Mouse (Mus musculus) limb, embryonic 14.5 days (tissue): Measurements from ENCODE around the gene Ucp2. TPM values are rescaled to one million over a fixed set of nuclear protein-coding genes. Genes with fewer than 3 reads are reported as not detected.

ENCODE experiments used
- ATAC-seq: fragments of 200-750 bp; cut with Nextera tagmentation; 2 replicates; pipeline ENCODE4 v1.8.0; 2017; ENCODE audit warnings: low read depth, moderate number of reproducible peaks, moderate TSS enrichment; ENCODE audit not compliant: low FRiP score
- DNase-seq: peaks from one replicate; pipeline ENCODE4 v3.0.0-alpha.2; 2015; ENCODE audit warnings: low spot score
- H3K27ac ChIP-seq: fragments of 300-500 bp; sonication (generic); replicated peaks from 2 replicates; pipeline ENCODE4 v1.5.1; 2014; ENCODE audit warnings: low read depth, mild to moderate bottlenecking, low read length, moderate library complexity, mixed read lengths
- H3K27me3 ChIP-seq: fragments of 300-500 bp; sonication (generic); 2 replicates; pipeline ENCODE4 v1.6.1; 2014; ENCODE audit warnings: low read length, mixed read lengths; ENCODE audit not compliant: control insufficient read depth, insufficient read depth
- H3K36me3 ChIP-seq: fragments of 300-500 bp; sonication (generic); 2 replicates; pipeline ENCODE4 v1.6.1; 2014; ENCODE audit warnings: mild to moderate bottlenecking, low read length, moderate library complexity, mixed read lengths; ENCODE audit not compliant: control insufficient read depth, insufficient read depth
- H3K4me1 ChIP-seq: fragments of 300-500 bp; sonication (generic); 2 replicates; pipeline ENCODE4 v1.6.1; 2014; ENCODE audit warnings: antibody characterized with exemption, low read length, mixed read lengths; ENCODE audit not compliant: control insufficient read depth, insufficient read depth
- H3K4me2 ChIP-seq: fragments of 300-500 bp; sonication (generic); replicated peaks from 2 replicates; pipeline ENCODE4 v1.6.1; 2014; ENCODE audit warnings: low read depth, mild to moderate bottlenecking, low read length, moderate library complexity; ENCODE audit not compliant: severe bottlenecking
- H3K4me3 ChIP-seq: fragments of 300-500 bp; sonication (generic); replicated peaks from 2 replicates; pipeline ENCODE4 v1.5.1; 2014; ENCODE audit warnings: low read length
- H3K9ac ChIP-seq: fragments of 300-500 bp; sonication (generic); 2 replicates; pipeline ENCODE4 v1.6.1; 2014; ENCODE audit warnings: mild to moderate bottlenecking, low read depth, low read length, moderate library complexity; ENCODE audit not compliant: severe bottlenecking
- H3K9me3 ChIP-seq: fragments of 300-500 bp; sonication (generic); 2 replicates; pipeline ENCODE4 v1.6.1; 2016; ENCODE audit warnings: low read length; ENCODE audit not compliant: control insufficient read depth
- POLR2A ChIP-seq: fragments of 200-500 bp; IDR thresholded peaks from 2 replicates; pipeline ENCODE4 v1.8.0; 2012; ENCODE audit warnings: inconsistent platforms, mild to moderate bottlenecking, moderate library complexity, borderline replicate concordance; ENCODE audit not compliant: insufficient read depth, insufficient read length; ENCODE audit errors: extremely low read depth
- WGBS: fragments of 180-500 bp; shearing (Covaris S2); extraction: QIAGEN DNeasy Blood & Tissue Kit; methylation state at CpG from one replicate; pipeline ENCODE4 v1.1.7; 2014; 5-methylcytosine and 5-hydroxymethylcytosine counted together
- polyA plus RNA-seq, 2 experiments: library from polyadenylated mRNA; depleted of rRNA in 1 of 2; stranded (reverse) in 1 of 2; unstranded in 1 of 2; fragments of >200 nt; fragmentation: Nextera tagmentation in 1 of 2; extraction: Ambion mirVana in 1 of 2; gene quantifications; 2 replicates each; pipeline versions ENCODE4 v1.2.1 to v1.2.3; 2012 to 2014

Gene Ucp2
- polyA plus RNA-seq, 2 experiments = 104 to 152 TPM

DNA sequence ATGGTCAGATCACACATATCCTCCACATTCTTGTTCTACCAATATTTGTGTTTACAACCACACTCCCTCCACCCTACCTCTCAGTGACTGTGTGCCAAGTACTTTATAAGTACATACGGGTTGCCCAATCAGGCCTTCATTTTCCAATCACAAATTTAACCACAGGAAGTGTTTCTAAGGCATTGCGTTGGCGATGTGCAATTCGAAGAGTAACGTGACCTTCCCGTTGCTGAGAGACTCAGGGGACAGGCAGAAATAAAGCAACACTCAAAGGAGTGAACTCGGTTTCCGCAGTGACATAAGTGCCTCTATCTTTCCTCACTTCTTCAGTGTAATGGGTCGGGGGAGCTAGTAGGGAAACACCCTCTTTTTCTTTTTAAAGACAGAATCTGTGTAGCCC lies 46.4 kb downstream of the Ucp2 start:
- H3K27me3 ChIP-seq = no peaks in the 10 kb centered on the region
- H3K9me3 ChIP-seq = no peaks in the 10 kb centered on the region
- 94% methylated on average over 9 of the region's 9 CpGs for WGBS
- H3K27ac ChIP-seq = no peak overlapping the region
- no peak overlapping the region for H3K9ac ChIP-seq
- H3K4me1 ChIP-seq = peaks cover 7% of the 10 kb centered on the region; the same call in 1 of the 2 replicates
- DNase-seq (no peak), ATAC-seq (no peak)
- H3K4me3 ChIP-seq = no peak overlapping the region
- H3K36me3 ChIP-seq = peaks cover 15% of the 10 kb centered on the region
- no peak for TF ChIP-seq POLR2A
- H3K4me2 ChIP-seq = no peak overlapping the region

- Histone ChIP-seq H3K4me1 (no peaks in the 10 kb centered on the region), H3K4me2 (no peak overlapping the region), H3K9ac (no peak overlapping the region), H3K4me3 (no peak overlapping the region), H3K9me3 (no peaks in the 10 kb centered on the region), H3K36me3 (peaks cover 22% of the 10 kb centered on the region), H3K27me3 (no peaks in the 10 kb centered on the region), H3K27ac (no peak overlapping the region)
- DNase-seq = no peak
- 64% methylated on average over 1 of the region's 1 CpGs for WGBS
- no peak for TF ChIP-seq POLR2A
- no peak for ATAC-seq
Measured at GRCm38 (mm10) chr7:100544437-100544836, 51.3 kb downstream of the Ucp2 start.

- no peak for DNase-seq
- Histone ChIP-seq H3K9me3 (no peaks in the 10 kb centered on the region), H3K4me3 (no peak overlapping the region), H3K36me3 (peaks cover 34% of the 10 kb centered on the region), H3K9ac (no peak overlapping the region), H3K4me1 (no peaks in the 10 kb centered on the region), H3K27ac (no peak overlapping the region), H3K4me2 (no peak overlapping the region), H3K27me3 (no peaks in the 10 kb centered on the region)
- TF ChIP-seq POLR2A = no peak
- no peak for ATAC-seq
- WGBS = 84% methylated on average over 4 of the region's 4 CpGs
Measured at GRCm38 (mm10) chr7:100547631-100548030, 54.5 kb downstream of the Ucp2 start.

DNA sequence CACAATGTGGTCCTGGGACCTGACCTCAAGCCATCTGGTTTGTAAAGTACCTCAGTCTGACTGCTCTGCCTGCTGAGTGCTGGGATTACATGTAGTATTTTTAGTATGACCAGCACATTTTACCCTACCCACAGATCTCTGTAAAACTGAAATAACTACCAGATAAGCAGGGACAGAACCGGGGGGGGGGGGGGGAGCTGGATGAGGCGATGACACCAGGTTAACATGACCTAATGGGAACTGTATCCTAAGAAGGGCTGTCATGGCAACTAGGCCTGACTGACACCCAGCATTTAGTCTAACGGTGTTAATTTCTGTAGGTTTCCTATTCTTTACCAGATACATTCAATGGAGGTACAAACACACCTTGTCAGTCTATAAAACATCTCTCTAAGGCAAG lies 56.7 kb downstream of the Ucp2 start:
- WGBS = 86% methylated on average over 3 of the region's 3 CpGs
- TF ChIP-seq POLR2A = no peak
- H3K9ac ChIP-seq = no peak overlapping the region

GRCm38 (mm10) chr7:100550338-100551007 lies 57.3 kb downstream of the Ucp2 start:
- Histone ChIP-seq H3K27me3 (no peaks in the 10 kb centered on the region), H3K9ac (0 out of 2 replicates have a peak overlapping the region, but pooled peaks have one; percentile 12), H3K4me1 (no peaks in the 10 kb centered on the region), H3K4me2 (no peak overlapping the region), H3K27ac (no peak overlapping the region), H3K9me3 (no peaks in the 10 kb centered on the region), H3K4me3 (no peak overlapping the region), H3K36me3 (peaks cover 34% of the 10 kb centered on the region)
- WGBS = 59% methylated on average over 5 of the region's 5 CpGs
- TF ChIP-seq POLR2A = no peak
- peak; percentile 35 for DNase-seq
- no peak for ATAC-seq

More for the DNA sequence above, 56.7 kb downstream of the Ucp2 start:
- H3K4me3 ChIP-seq = no peak overlapping the region
- H3K27ac ChIP-seq = no peak overlapping the region
- no peak for DNase-seq
- H3K4me2 ChIP-seq = no peak overlapping the region
- H3K9me3 ChIP-seq = no peaks in the 10 kb centered on the region
- no peaks in the 10 kb centered on the region for H3K27me3 ChIP-seq
- ATAC-seq = no peak
- H3K4me1 ChIP-seq = no peaks in the 10 kb centered on the region
- peaks cover 34% of the 10 kb centered on the region for H3K36me3 ChIP-seq

Other genes with a start within 250 kb of the Ucp2 start
- 48.7 and 66.0 TPM in 2 replicates for gene P4ha3, start 207.8 kb upstream of the Ucp2 start, polyA plus RNA-seq (2012; rRNA removed)
- 28.1 and 30.7 TPM in 2 replicates for gene P4ha3, start 207.8 kb upstream of the Ucp2 start, polyA plus RNA-seq (2014; fragmentation: Nextera tagmentation; extraction: Ambion mirVana)
- gene C2cd3, start 121.1 kb upstream of the Ucp2 start, polyA plus RNA-seq (2012; rRNA removed) = 29.3 and 35.7 TPM in 2 replicates
- 23.5 and 29.0 TPM in 2 replicates for gene C2cd3, start 121.1 kb upstream of the Ucp2 start, polyA plus RNA-seq (2014; fragmentation: Nextera tagmentation; extraction: Ambion mirVana)
- 68.8 and 97.2 TPM in 2 replicates for gene Ppme1, start 121.0 kb upstream of the Ucp2 start, polyA plus RNA-seq (2012; rRNA removed)
- gene Ppme1, start 121.0 kb upstream of the Ucp2 start, polyA plus RNA-seq (2014; fragmentation: Nextera tagmentation; extraction: Ambion mirVana) = 44.0 and 50.0 TPM in 2 replicates
- 0.10 TPM in 2 replicates for gene Ucp3, start 20.3 kb upstream of the Ucp2 start, polyA plus RNA-seq (2012; rRNA removed)
- 0.07 and 0.15 TPM in 2 replicates for gene Ucp3, start 20.3 kb upstream of the Ucp2 start, polyA plus RNA-seq (2014; fragmentation: Nextera tagmentation; extraction: Ambion mirVana)
- 0.03 and 0.14 TPM in 2 replicates for gene Dnajb13, start 21.6 kb downstream of the Ucp2 start, polyA plus RNA-seq (2012; rRNA removed)
- gene Dnajb13, start 21.6 kb downstream of the Ucp2 start, polyA plus RNA-seq (2014; fragmentation: Nextera tagmentation; extraction: Ambion mirVana) = 0.14 TPM in 1 of 2 replicates, not detected in the other
- 13.5 and 15.5 TPM in 2 replicates for gene Coa4, start 43.7 kb downstream of the Ucp2 start, polyA plus RNA-seq (2012; rRNA removed)
- gene Coa4, start 43.7 kb downstream of the Ucp2 start, polyA plus RNA-seq (2014; fragmentation: Nextera tagmentation; extraction: Ambion mirVana) = 22.2 and 22.3 TPM in 2 replicates
- 76.7 and 78.7 TPM in 2 replicates for gene Rab6a, start 114.1 kb downstream of the Ucp2 start, polyA plus RNA-seq (2012; rRNA removed)
- gene Rab6a, start 114.1 kb downstream of the Ucp2 start, polyA plus RNA-seq (2014; fragmentation: Nextera tagmentation; extraction: Ambion mirVana) = 113 and 126 TPM in 2 replicates
- 27.3 and 42.0 TPM in 2 replicates for gene Mrpl48, start 115.0 kb downstream of the Ucp2 start, polyA plus RNA-seq (2012; rRNA removed)
- gene Mrpl48, start 115.0 kb downstream of the Ucp2 start, polyA plus RNA-seq (2014; fragmentation: Nextera tagmentation; extraction: Ambion mirVana) = 79.6 and 87.7 TPM in 2 replicates
- 4.9 and 7.7 TPM in 2 replicates for gene Plekhb1, start 169.1 kb downstream of the Ucp2 start, polyA plus RNA-seq (2012; rRNA removed)
- 4.6 and 4.9 TPM in 2 replicates for gene Plekhb1, start 169.1 kb downstream of the Ucp2 start, polyA plus RNA-seq (2014; fragmentation: Nextera tagmentation; extraction: Ambion mirVana)
- 56.5 and 114 TPM in 2 replicates for gene Fam168a, start 213.3 kb downstream of the Ucp2 start, polyA plus RNA-seq (2012; rRNA removed)
- 49.9 and 52.5 TPM in 2 replicates for gene Fam168a, start 213.3 kb downstream of the Ucp2 start, polyA plus RNA-seq (2014; fragmentation: Nextera tagmentation; extraction: Ambion mirVana)